Mouse (Mus musculus): ENCODE measurements at regions not wholly inside any gene's neighbourhood (a gene's known extent, or its start where the extent isn't known, plus 50 kb on each side); places are given as distances from the start of the nearest gene placed in this dataset.
A peak's percentile ranks its signal among the peaks of the same experiment; 100 is the strongest.

- H3K36me3 ChIP-seq (ENCODE audit: control insufficient read depth, insufficient read depth, low read length), result no peaks in the 10 kb centered on the region
- no peak overlapping the region for H3K27ac ChIP-seq (ENCODE audit: insufficient read depth, low read depth, low read length)
- DNase-seq, result no peak
- WGBS, result 67% methylated on average over 5 of the region's 5 CpGs
- H3K27me3 ChIP-seq (replicated peaks; ENCODE audit: control insufficient read depth, insufficient read depth, low read length), result no peaks in the 10 kb centered on the region
- H3K4me3 ChIP-seq (ENCODE audit: insufficient read depth, low read depth, low read length), result no peak overlapping the region
- TF ChIP-seq CTCF (conservative IDR thresholded peaks at IDR 0.05; ENCODE audit: insufficient read depth, insufficient read length, low read depth, low read length) (no peak), POLR2A (IDR thresholded peaks at IDR 0.05; ENCODE audit: low read depth, low read length) (no peak)
- no peaks in the 10 kb centered on the region; the same call in 1 of the 2 replicates for H3K4me1 ChIP-seq (ENCODE audit: control insufficient read depth, insufficient read depth, low read length)
These were observed 116.9 kb upstream of the Tut7 start for GRCm38 (mm10) chr13:59939886-59940285.

GRCm38 (mm10) chr13:59937147-59937546 is 114.2 kb upstream of the Tut7 start:
- Histone ChIP-seq H3K27me3 (replicated peaks; ENCODE audit: control insufficient read depth, insufficient read depth, low read length) (no peaks in the 10 kb centered on the region), H3K4me1 (ENCODE audit: control insufficient read depth, insufficient read depth, low read length) (no peaks in the 10 kb centered on the region), H3K36me3 (ENCODE audit: control insufficient read depth, insufficient read depth, low read length) (no peaks in the 10 kb centered on the region), H3K27ac (ENCODE audit: insufficient read depth, low read depth, low read length) (no peak overlapping the region), H3K4me3 (ENCODE audit: insufficient read depth, low read depth, low read length) (no peak overlapping the region)
- no peak for DNase-seq
- TF ChIP-seq CTCF (conservative IDR thresholded peaks at IDR 0.05; ENCODE audit: insufficient read depth, insufficient read length, low read depth, low read length) (peak; percentile 28; the same call in 1 of the 2 replicates), POLR2A (IDR thresholded peaks at IDR 0.05; ENCODE audit: low read depth, low read length) (no peak)
- WGBS, result 78% methylated on average over 3 of the region's 3 CpGs

- Histone ChIP-seq H3K27me3 (replicated peaks; ENCODE audit: control insufficient read depth, insufficient read depth, low read length) (no peaks in the 10 kb centered on the region), H3K4me3 (ENCODE audit: insufficient read depth, low read depth, low read length) (no peak overlapping the region), H3K27ac (ENCODE audit: insufficient read depth, low read depth, low read length) (no peak overlapping the region), H3K36me3 (ENCODE audit: control insufficient read depth, insufficient read depth, low read length) (no peaks in the 10 kb centered on the region), H3K4me1 (ENCODE audit: control insufficient read depth, insufficient read depth, low read length) (no peaks in the 10 kb centered on the region)
- DNase-seq, result no peak
- 64% methylated on average over 1 of the region's 1 CpGs for WGBS
- no peak for TF ChIP-seq POLR2A (IDR thresholded peaks at IDR 0.05; ENCODE audit: low read depth, low read length)
- no peak for TF ChIP-seq CTCF (conservative IDR thresholded peaks at IDR 0.05; ENCODE audit: insufficient read depth, insufficient read length, low read depth, low read length)
These were observed 111.6 kb upstream of the Tut7 start for GRCm38 (mm10) chr13:59934556-59934955.

- Histone ChIP-seq H3K27me3 (replicated peaks; ENCODE audit: control insufficient read depth, insufficient read depth, low read length) (no peaks in the 10 kb centered on the region), H3K4me1 (ENCODE audit: control insufficient read depth, insufficient read depth, low read length) (no peaks in the 10 kb centered on the region), H3K4me3 (ENCODE audit: insufficient read depth, low read depth, low read length) (no peak overlapping the region), H3K36me3 (ENCODE audit: control insufficient read depth, insufficient read depth, low read length) (no peaks in the 10 kb centered on the region), H3K27ac (ENCODE audit: insufficient read depth, low read depth, low read length) (no peak overlapping the region)
- WGBS, result 79% methylated on average over 1 of the region's 1 CpGs
- TF ChIP-seq POLR2A (IDR thresholded peaks at IDR 0.05; ENCODE audit: low read depth, low read length), result no peak
- no peak for TF ChIP-seq CTCF (conservative IDR thresholded peaks at IDR 0.05; ENCODE audit: insufficient read depth, insufficient read length, low read depth, low read length)
- no peak for DNase-seq
These were observed 111.1 kb upstream of the Tut7 start for GRCm38 (mm10) chr13:59934093-59934492.

- TF ChIP-seq CTCF (conservative IDR thresholded peaks at IDR 0.05; ENCODE audit: insufficient read depth, insufficient read length, low read depth, low read length) (no peak), POLR2A (IDR thresholded peaks at IDR 0.05; ENCODE audit: low read depth, low read length) (no peak)
- no peaks in the 10 kb centered on the region for H3K4me1 ChIP-seq (ENCODE audit: control insufficient read depth, insufficient read depth, low read length)
- no peaks in the 10 kb centered on the region for H3K27me3 ChIP-seq (replicated peaks; ENCODE audit: control insufficient read depth, insufficient read depth, low read length)
- WGBS, result 54% methylated on average over 12 of the region's 12 CpGs
- no peak overlapping the region for H3K4me3 ChIP-seq (ENCODE audit: insufficient read depth, low read depth, low read length)
- no peaks in the 10 kb centered on the region for H3K36me3 ChIP-seq (ENCODE audit: control insufficient read depth, insufficient read depth, low read length)
- H3K27ac ChIP-seq (ENCODE audit: insufficient read depth, low read depth, low read length), result no peak overlapping the region
- peak; percentile 51 for DNase-seq
These were observed 104.6 kb upstream of the Tut7 start for GRCm38 (mm10) chr13:59927379-59928111.

- no peak for TF ChIP-seq CTCF (conservative IDR thresholded peaks at IDR 0.05; ENCODE audit: insufficient read depth, insufficient read length, low read depth, low read length)
- no peak for TF ChIP-seq POLR2A (IDR thresholded peaks at IDR 0.05; ENCODE audit: low read depth, low read length)
- H3K4me3 ChIP-seq (ENCODE audit: insufficient read depth, low read depth, low read length), result no peak overlapping the region
- WGBS, result 72% methylated on average over 9 of the region's 9 CpGs
- no peaks in the 10 kb centered on the region for H3K36me3 ChIP-seq (ENCODE audit: control insufficient read depth, insufficient read depth, low read length)
- DNase-seq, result no peak
- no peaks in the 10 kb centered on the region for H3K27me3 ChIP-seq (replicated peaks; ENCODE audit: control insufficient read depth, insufficient read depth, low read length)
- H3K4me1 ChIP-seq (ENCODE audit: control insufficient read depth, insufficient read depth, low read length), result no peaks in the 10 kb centered on the region
- no peak overlapping the region for H3K27ac ChIP-seq (ENCODE audit: insufficient read depth, low read depth, low read length)
These were observed 103.0 kb upstream of the Tut7 start for GRCm38 (mm10) chr13:59925845-59926481.

GRCm38 (mm10) chr13:59917185-59917584 is 94.2 kb upstream of the Tut7 start:
- TF ChIP-seq CTCF (conservative IDR thresholded peaks at IDR 0.05; ENCODE audit: insufficient read depth, insufficient read length, low read depth, low read length) (no peak), POLR2A (IDR thresholded peaks at IDR 0.05; ENCODE audit: low read depth, low read length) (no peak)
- DNase-seq, result no peak
- no peaks in the 10 kb centered on the region for H3K4me1 ChIP-seq (ENCODE audit: control insufficient read depth, insufficient read depth, low read length)
- H3K27ac ChIP-seq (ENCODE audit: insufficient read depth, low read depth, low read length), result no peak overlapping the region
- H3K4me3 ChIP-seq (ENCODE audit: insufficient read depth, low read depth, low read length), result no peak overlapping the region
- no peaks in the 10 kb centered on the region for H3K27me3 ChIP-seq (replicated peaks; ENCODE audit: control insufficient read depth, insufficient read depth, low read length)
- 93% methylated on average over 5 of the region's 5 CpGs for WGBS
- no peaks in the 10 kb centered on the region for H3K36me3 ChIP-seq (ENCODE audit: control insufficient read depth, insufficient read depth, low read length)
